Mouse (Mus musculus): ENCODE data around the gene Olfr110. TPM values are rescaled to one million over a fixed set of nuclear protein-coding genes. Genes with fewer than 3 reads are reported as not detected.

Gene Olfr110
- polyA plus RNA-seq, 1 experiment from 2014 or later, result not detected

Other genes with a start within 250 kb of the Olfr110 start
- not detected in 2 replicates for gene Olfr98, start 228.7 kb upstream of the Olfr110 start, polyA plus RNA-seq (2015; fragmentation: Nextera tagmentation; extraction: Ambion mirVana)
- 1.3 and 1.6 TPM in 2 replicates for gene H2-M3, start 222.2 kb upstream of the Olfr110 start, polyA plus RNA-seq (2015; fragmentation: Nextera tagmentation; extraction: Ambion mirVana)
- gene Olfr99, start 209.0 kb upstream of the Olfr110 start, polyA plus RNA-seq (2015; fragmentation: Nextera tagmentation; extraction: Ambion mirVana), result not detected in 2 replicates
- gene Olfr101, start 188.2 kb upstream of the Olfr110 start, polyA plus RNA-seq (2015; fragmentation: Nextera tagmentation; extraction: Ambion mirVana), result not detected in 2 replicates
- not detected in 2 replicates for gene Olfr102, start 175.4 kb upstream of the Olfr110 start, polyA plus RNA-seq (2015; fragmentation: Nextera tagmentation; extraction: Ambion mirVana)
- gene Olfr103, start 152.8 kb upstream of the Olfr110 start, polyA plus RNA-seq (2015; fragmentation: Nextera tagmentation; extraction: Ambion mirVana), result not detected in 2 replicates
- gene Olfr104-ps, start 132.9 kb upstream of the Olfr110 start, polyA plus RNA-seq (2015; fragmentation: Nextera tagmentation; extraction: Ambion mirVana), result not detected in 2 replicates
- gene Olfr105-ps, start 113.4 kb upstream of the Olfr110 start, polyA plus RNA-seq (2015; fragmentation: Nextera tagmentation; extraction: Ambion mirVana), result not detected in 2 replicates
- gene Olfr106-ps, start 102.1 kb upstream of the Olfr110 start, polyA plus RNA-seq (2015; fragmentation: Nextera tagmentation; extraction: Ambion mirVana), result not detected in 2 replicates
- not detected in 2 replicates for gene Olfr107, start 93.2 kb upstream of the Olfr110 start, polyA plus RNA-seq (2015; fragmentation: Nextera tagmentation; extraction: Ambion mirVana)
- not detected in 2 replicates for gene Olfr108, start 47.0 kb upstream of the Olfr110 start, polyA plus RNA-seq (2015; fragmentation: Nextera tagmentation; extraction: Ambion mirVana)
- not detected in 2 replicates for gene Olfr109, start 33.6 kb upstream of the Olfr110 start, polyA plus RNA-seq (2015; fragmentation: Nextera tagmentation; extraction: Ambion mirVana)
- not detected in 2 replicates for gene H2-M2, start 8.9 kb upstream of the Olfr110 start, polyA plus RNA-seq (2015; fragmentation: Nextera tagmentation; extraction: Ambion mirVana)
- gene Olfr111, start 15.6 kb downstream of the Olfr110 start, polyA plus RNA-seq (2015; fragmentation: Nextera tagmentation; extraction: Ambion mirVana), result not detected in 2 replicates
- gene Olfr112, start 77.0 kb downstream of the Olfr110 start, polyA plus RNA-seq (2015; fragmentation: Nextera tagmentation; extraction: Ambion mirVana), result not detected in 2 replicates
- not detected in 2 replicates for gene Olfr113, start 85.2 kb downstream of the Olfr110 start, polyA plus RNA-seq (2015; fragmentation: Nextera tagmentation; extraction: Ambion mirVana)
- gene Olfr114, start 100.3 kb downstream of the Olfr110 start, polyA plus RNA-seq (2015; fragmentation: Nextera tagmentation; extraction: Ambion mirVana), result not detected in 2 replicates
- gene Olfr115, start 134.6 kb downstream of the Olfr110 start, polyA plus RNA-seq (2015; fragmentation: Nextera tagmentation; extraction: Ambion mirVana), result not detected in 2 replicates
- gene Olfr116, start 134.7 kb downstream of the Olfr110 start, polyA plus RNA-seq (2015; fragmentation: Nextera tagmentation; extraction: Ambion mirVana), result not detected in 2 replicates
- gene Olfr117, start 171.3 kb downstream of the Olfr110 start, polyA plus RNA-seq (2015; fragmentation: Nextera tagmentation; extraction: Ambion mirVana), result not detected in 2 replicates
- gene Olfr118, start 174.5 kb downstream of the Olfr110 start, polyA plus RNA-seq (2015; fragmentation: Nextera tagmentation; extraction: Ambion mirVana), result not detected in 2 replicates
- gene Olfr119, start 204.1 kb downstream of the Olfr110 start, polyA plus RNA-seq (2015; fragmentation: Nextera tagmentation; extraction: Ambion mirVana), result not detected in 2 replicates
- not detected in 2 replicates for gene Olfr120, start 229.3 kb downstream of the Olfr110 start, polyA plus RNA-seq (2015; fragmentation: Nextera tagmentation; extraction: Ambion mirVana)